Mouse (Mus musculus) gastrocnemius, postnatal 4 days (tissue): ENCODE data around the gene Avil. TPM values are rescaled to one million over a fixed set of nuclear protein-coding genes. Genes with fewer than 3 reads are reported as not detected.
"Not testable (repeated sequence)": the region's sequence is repeated elsewhere in the genome, so short reads cannot be mapped to it uniquely, and the experiment has no call there.

Experiments used
- DNase-seq, 2 experiments: peaks; one replicate each; pipeline ENCODE4 v3.0.0; 2021 to 2022; ENCODE audit warnings: low spot score in 2 of 2, mixed read lengths in 2 of 2
- microRNA-seq: library from miRNA; unstranded; fragments of <30 nt; microRNA quantifications from one replicate; pipeline ENCODE4 v1.2.0, GENCODE M21; 2021
- total RNA-seq, 2 experiments: library from RNA; stranded (reverse); gene quantifications; 2 replicates each; pipeline ENCODE4 v1.2.3; 2021

Avil gene
- total RNA-seq, 2 experiments from 2014 or later = 0.42 to 0.52 TPM

GRCm38 (mm10) chr10:127058708-127059107 lies 58.2 kb downstream of the Avil start:
- no peak for DNase-seq

GRCm38 (mm10) chr10:127059174-127059967 lies 58.9 kb downstream of the Avil start:
- DNase-seq = no peak

- no peak for DNase-seq
These were observed 59.7 kb downstream of the Avil start, which contains the start of gene March9 for GRCm38 (mm10) chr10:127059968-127060916. Gene March9 (minus strand): TSS chr10:127060184.

GRCm38 (mm10) chr10:127061085-127061484 lies 60.6 kb downstream of the Avil start:
- DNase-seq = no peak

- DNase-seq = no peak
These were observed 61.0 kb downstream of the Avil start for GRCm38 (mm10) chr10:127061513-127061912.

GRCm38 (mm10) chr10:127062101-127062500 lies 61.6 kb downstream of the Avil start:
- not testable (repeated sequence) for DNase-seq

- DNase-seq = no peak
These were observed 62.0 kb downstream of the Avil start for GRCm38 (mm10) chr10:127062503-127062902.

- peak; percentile 99 for DNase-seq
These were observed 62.8 kb downstream of the Avil start, which contains the start of gene Cdk4 for GRCm38 (mm10) chr10:127063239-127063872. Gene Cdk4 (plus strand): TSS chr10:127063534.

- DNase-seq = no peak
These were observed 63.7 kb downstream of the Avil start for GRCm38 (mm10) chr10:127063913-127064870.

GRCm38 (mm10) chr10:127065981-127066380 lies 65.5 kb downstream of the Avil start:
- DNase-seq = no peak

- no peak for DNase-seq
These were observed 66.1 kb downstream of the Avil start for GRCm38 (mm10) chr10:127066519-127067018.

GRCm38 (mm10) chr10:127068360-127069038 lies 68.0 kb downstream of the Avil start:
- DNase-seq = no peak

- no peak for DNase-seq
These were observed 69.0 kb downstream of the Avil start for GRCm38 (mm10) chr10:127069281-127070189.

Small RNA genes within 50 kb of the gene (microRNA-seq; reads per million reads assigned to microRNA genes)
- gene Mir26a-2 = 153 reads per million, percentile 56 among the genes with 10 or more reads in this experiment
- gene Mir546 = not detected

Other genes starting within 250 kb of the Avil start
- 1 to 10 TPM; 4.3 to 5.4 TPM for gene Atp23, start 99.4 kb upstream of the Avil start, total RNA-seq
- gene Ctdsp2, start 22.0 kb upstream of the Avil start, total RNA-seq = 100 to 1,000 TPM; 194 to 205 TPM
- 10 to 100 TPM; 29.2 to 38.5 TPM for gene Tsfm, start 30.1 kb downstream of the Avil start, total RNA-seq
- 10 to 100 TPM; 18.3 to 18.8 TPM for gene Mettl1, start 40.7 kb downstream of the Avil start, total RNA-seq
- 1 to 10 TPM in 1 of 2 experiments, under 1 TPM in 1; 0.78 to 1.1 TPM for gene Eef1akmt3, start 40.8 kb downstream of the Avil start, total RNA-seq
- gene Cyp27b1, start 47.5 kb downstream of the Avil start, total RNA-seq = under 1 TPM; 0.78 to 0.86 TPM
- 1 to 10 TPM; 1.6 to 1.7 TPM for gene March9, start 59.5 kb downstream of the Avil start, total RNA-seq
- 100 to 1,000 TPM; 225 to 253 TPM for gene Cdk4, start 62.8 kb downstream of the Avil start, total RNA-seq
- gene Tspan31, start 69.6 kb downstream of the Avil start, total RNA-seq = 10 to 100 TPM; 39.5 to 44.3 TPM
- gene Agap2, start 74.6 kb downstream of the Avil start, total RNA-seq = 1 to 10 TPM; 1.7 to 2.6 TPM
- 10 to 100 TPM; 42.6 to 42.8 TPM for gene Os9, start 120.4 kb downstream of the Avil start, total RNA-seq
- 1 to 10 TPM; 3.4 to 3.6 TPM for gene B4galnt1, start 164.5 kb downstream of the Avil start, total RNA-seq
- 1 to 10 TPM; 3.8 to 4.3 TPM for gene Slc26a10, start 179.9 kb downstream of the Avil start, total RNA-seq
- gene Arhgef25, start 189.4 kb downstream of the Avil start, total RNA-seq = 10 to 100 TPM; 40.4 to 43.0 TPM
- gene Dtx3, start 195.0 kb downstream of the Avil start, total RNA-seq = 10 to 100 TPM; 43.8 to 49.7 TPM
- 10 to 100 TPM; 11.5 to 12.7 TPM for gene Pip4k2c, start 210.9 kb downstream of the Avil start, total RNA-seq